Mouse (Mus musculus) G1E (cell line): ENCODE measurements around the gene Sparcl1.

Experiments
- CTCF ChIP-seq: IDR thresholded peaks from 2 replicates; pipeline ENCODE4 v1.5.1; 2012; ENCODE audit warnings: low read depth, low read length, inconsistent platforms, mixed read lengths
- POLR2AphosphoS5 ChIP-seq: IDR thresholded peaks from 2 replicates; pipeline ENCODE4 v1.6.1; 2012; ENCODE audit warnings: low read depth, low read length, inconsistent platforms; ENCODE audit not compliant: insufficient replicate concordance

GRCm38 (mm10) chr5:104060429-104060828, 53.1 kb downstream of the Sparcl1 start:
- TF ChIP-seq POLR2AphosphoS5 (no peak), CTCF (no peak)
